Mouse (Mus musculus): Measurements from ENCODE around the gene Ankrd33b. TPM values are rescaled to one million over a fixed set of nuclear protein-coding genes. Genes with fewer than 3 reads are reported as not detected.

The Ankrd33b gene
- total and polyA plus RNA-seq, 3 experiments = 0.11 TPM; not detected in 2

- Histone ChIP-seq H3K36me3 (replicated peaks) (no peaks in the 10 kb centered on the region), H3K27me3 (ENCODE audit: insufficient read depth, low read length) (no peaks in the 10 kb centered on the region), H3K4me3 (ENCODE audit: low read depth, low read length) (no peak overlapping the region), H3K4me1 (ENCODE audit: insufficient read depth, low read depth, low read length) (no peaks in the 10 kb centered on the region), H3K9me3 (replicated peaks) (peaks cover 3% of the 10 kb centered on the region; the same call in 1 of the 2 replicates)
- no peak for DNase-seq (ENCODE audit: low spot score)
- TF ChIP-seq TAL1 (conservative IDR thresholded peaks at IDR 0.05; ENCODE audit: low read depth, low read length) (no peak), CTCF (IDR thresholded peaks at IDR 0.05; ENCODE audit: low read depth, low read length) (no peak), GATA1 (IDR thresholded peaks at IDR 0.05; ENCODE audit: borderline replicate concordance, low read length) (no peak)
- ATAC-seq (ENCODE audit: extremely low read depth, insufficient number of reproducible peaks, low FRiP score, poor library complexity, severe bottlenecking) = no peak
These were observed 82.4 kb downstream of the Ankrd33b start for GRCm38 (mm10) chr15:31284922-31285631.

- H3K27me3 ChIP-seq (ENCODE audit: insufficient read depth, low read length) = no peaks in the 10 kb centered on the region
- no peak overlapping the region for H3K4me3 ChIP-seq (ENCODE audit: low read depth, low read length)
- TF ChIP-seq POLR2AphosphoS5 (IDR thresholded peaks at IDR 0.05; ENCODE audit: insufficient replicate concordance, low read depth, low read length) (no peak), CTCF (IDR thresholded peaks at IDR 0.05; ENCODE audit: low read depth, low read length) (no peak), GATA2 (IDR thresholded peaks at IDR 0.05; ENCODE audit: borderline replicate concordance, low read depth, low read length) (no peak), GATA1 (IDR thresholded peaks at IDR 0.05; ENCODE audit: borderline replicate concordance, low read length) (no peak), TAL1 (conservative IDR thresholded peaks at IDR 0.05; ENCODE audit: low read depth, low read length) (no peak)
- H3K36me3 ChIP-seq (replicated peaks) = no peaks in the 10 kb centered on the region
- H3K4me1 ChIP-seq (ENCODE audit: insufficient read depth, low read depth, low read length) = no peaks in the 10 kb centered on the region
- DNase-seq (ENCODE audit: low spot score) (no peak), ATAC-seq (ENCODE audit: extremely low read depth, insufficient number of reproducible peaks, low FRiP score, poor library complexity, severe bottlenecking) (no peak)
- peaks cover 3% of the 10 kb centered on the region; the same call in 1 of the 2 replicates for H3K9me3 ChIP-seq (replicated peaks)
These were observed 83.4 kb downstream of the Ankrd33b start for GRCm38 (mm10) chr15:31284142-31284541.

DNA sequence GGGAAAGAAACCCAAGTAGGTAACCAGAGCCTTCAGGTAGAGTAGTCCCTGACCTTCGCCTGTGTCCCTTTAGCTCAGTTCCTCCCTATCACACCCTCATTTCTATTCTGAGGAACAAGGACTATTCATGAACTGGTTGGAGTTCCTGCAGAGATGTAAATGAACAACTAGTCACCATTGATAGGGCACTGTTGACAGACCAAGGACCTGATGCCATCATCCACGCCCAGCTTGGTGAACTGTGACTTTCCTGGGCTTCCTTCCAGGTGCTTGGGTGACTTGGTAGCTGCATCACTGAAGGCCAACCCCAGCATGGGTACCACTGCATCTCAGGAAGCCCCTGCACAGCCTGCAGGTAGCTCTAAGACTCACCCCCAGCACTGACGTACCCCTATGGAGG is 85.2 kb downstream of the Ankrd33b start:
- DNase-seq (ENCODE audit: low spot score) = no peak
- TF ChIP-seq POLR2AphosphoS5 (IDR thresholded peaks at IDR 0.05; ENCODE audit: insufficient replicate concordance, low read depth, low read length) (no peak), GATA1 (IDR thresholded peaks at IDR 0.05; ENCODE audit: borderline replicate concordance, low read length) (no peak), GATA2 (IDR thresholded peaks at IDR 0.05; ENCODE audit: borderline replicate concordance, low read depth, low read length) (no peak), TAL1 (conservative IDR thresholded peaks at IDR 0.05; ENCODE audit: low read depth, low read length) (no peak), CTCF (IDR thresholded peaks at IDR 0.05; ENCODE audit: low read depth, low read length) (no peak)
- H3K36me3 ChIP-seq (replicated peaks) = no peaks in the 10 kb centered on the region
- no peak for ATAC-seq (ENCODE audit: extremely low read depth, insufficient number of reproducible peaks, low FRiP score, poor library complexity, severe bottlenecking)
- H3K27me3 ChIP-seq (ENCODE audit: insufficient read depth, low read length) = no peaks in the 10 kb centered on the region
- no peaks in the 10 kb centered on the region for H3K4me1 ChIP-seq (ENCODE audit: insufficient read depth, low read depth, low read length)
- peaks cover 3% of the 10 kb centered on the region; the same call in 1 of the 2 replicates for H3K9me3 ChIP-seq (replicated peaks)
- no peak overlapping the region for H3K4me3 ChIP-seq (ENCODE audit: low read depth, low read length)

DNA sequence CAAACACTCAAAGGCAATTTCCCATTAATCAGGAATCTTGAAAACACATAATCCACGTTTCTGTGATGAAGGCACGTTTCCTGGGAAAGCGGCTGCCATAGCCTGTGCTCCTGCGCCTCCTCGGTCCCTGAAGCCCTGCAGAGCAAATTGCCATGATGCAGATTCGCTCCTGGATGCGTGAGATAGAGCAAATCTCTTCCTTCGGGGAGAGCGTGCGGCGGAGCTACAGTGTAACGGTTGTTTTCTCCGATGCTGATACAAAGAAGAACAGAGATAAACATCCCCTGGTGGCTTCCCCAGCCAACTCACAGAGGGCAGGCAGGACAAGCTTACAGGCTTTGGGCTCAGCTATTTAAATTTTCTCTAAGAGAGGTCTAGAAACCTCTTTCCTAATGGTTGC is 85.7 kb downstream of the Ankrd33b start:
- ATAC-seq (ENCODE audit: extremely low read depth, insufficient number of reproducible peaks, low FRiP score, poor library complexity, severe bottlenecking) (no peak), DNase-seq (ENCODE audit: low spot score) (no peak)
- TF ChIP-seq GATA1 (IDR thresholded peaks at IDR 0.05; ENCODE audit: borderline replicate concordance, low read length) (no peak), CTCF (IDR thresholded peaks at IDR 0.05; ENCODE audit: low read depth, low read length) (no peak), GATA2 (IDR thresholded peaks at IDR 0.05; ENCODE audit: borderline replicate concordance, low read depth, low read length) (no peak), TAL1 (conservative IDR thresholded peaks at IDR 0.05; ENCODE audit: low read depth, low read length) (no peak), POLR2AphosphoS5 (IDR thresholded peaks at IDR 0.05; ENCODE audit: insufficient replicate concordance, low read depth, low read length) (no peak)
- Histone ChIP-seq H3K36me3 (replicated peaks) (no peaks in the 10 kb centered on the region), H3K4me1 (ENCODE audit: insufficient read depth, low read depth, low read length) (no peaks in the 10 kb centered on the region), H3K4me3 (ENCODE audit: low read depth, low read length) (no peak overlapping the region), H3K9me3 (replicated peaks) (peaks cover 3% of the 10 kb centered on the region; the same call in 1 of the 2 replicates), H3K27me3 (ENCODE audit: insufficient read depth, low read length) (no peaks in the 10 kb centered on the region)

DNA sequence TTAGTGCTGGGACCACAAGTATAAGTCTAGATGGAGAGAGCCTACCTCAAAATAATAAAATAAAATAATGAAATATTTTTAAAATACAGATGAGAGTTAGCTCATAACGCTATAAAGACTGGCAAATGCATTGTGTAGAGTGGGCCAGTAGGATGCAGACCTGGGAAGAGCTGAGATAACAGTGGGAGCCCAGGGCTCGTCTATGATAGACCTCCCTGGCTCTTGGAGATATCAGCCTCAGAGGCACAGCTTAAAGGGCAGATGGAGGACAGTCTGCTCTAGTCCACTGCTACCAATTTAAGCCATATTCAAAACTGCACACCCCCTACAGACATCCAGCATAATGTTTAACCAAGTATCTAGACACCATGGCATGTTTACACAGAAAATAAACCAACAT is 86.8 kb downstream of the Ankrd33b start:
- DNase-seq (ENCODE audit: low spot score) (no peak), ATAC-seq (ENCODE audit: extremely low read depth, insufficient number of reproducible peaks, low FRiP score, poor library complexity, severe bottlenecking) (no peak)
- TF ChIP-seq TAL1 (conservative IDR thresholded peaks at IDR 0.05; ENCODE audit: low read depth, low read length) = no peak
- TF ChIP-seq POLR2AphosphoS5 (IDR thresholded peaks at IDR 0.05; ENCODE audit: insufficient replicate concordance, low read depth, low read length) = no peak
- no peak for TF ChIP-seq GATA2 (IDR thresholded peaks at IDR 0.05; ENCODE audit: borderline replicate concordance, low read depth, low read length)
- TF ChIP-seq GATA1 (IDR thresholded peaks at IDR 0.05; ENCODE audit: borderline replicate concordance, low read length) = no peak
- TF ChIP-seq CTCF (IDR thresholded peaks at IDR 0.05; ENCODE audit: low read depth, low read length) = no peak
- no peak overlapping the region for H3K4me3 ChIP-seq (ENCODE audit: low read depth, low read length)
- no peaks in the 10 kb centered on the region for H3K4me1 ChIP-seq (ENCODE audit: insufficient read depth, low read depth, low read length)
- H3K9me3 ChIP-seq (replicated peaks) = peaks cover 3% of the 10 kb centered on the region; the same call in 1 of the 2 replicates
- H3K27me3 ChIP-seq (ENCODE audit: insufficient read depth, low read length) = no peaks in the 10 kb centered on the region
- no peaks in the 10 kb centered on the region for H3K36me3 ChIP-seq (replicated peaks)

GRCm38 (mm10) chr15:31280059-31280458 is 87.5 kb downstream of the Ankrd33b start:
- H3K4me3 ChIP-seq (ENCODE audit: low read depth, low read length) = no peak overlapping the region
- DNase-seq (ENCODE audit: low spot score) (no peak), ATAC-seq (ENCODE audit: extremely low read depth, insufficient number of reproducible peaks, low FRiP score, poor library complexity, severe bottlenecking) (no peak)
- H3K27me3 ChIP-seq (ENCODE audit: insufficient read depth, low read length) = no peaks in the 10 kb centered on the region
- H3K4me1 ChIP-seq (ENCODE audit: insufficient read depth, low read depth, low read length) = no peaks in the 10 kb centered on the region
- no peak for TF ChIP-seq GATA2 (IDR thresholded peaks at IDR 0.05; ENCODE audit: borderline replicate concordance, low read depth, low read length)
- H3K36me3 ChIP-seq (replicated peaks) = no peaks in the 10 kb centered on the region
- H3K9me3 ChIP-seq (replicated peaks) = peaks cover under 1% of the 10 kb centered on the region; the same call in 1 of the 2 replicates
